Mouse (Mus musculus): ENCODE measurements at regions not wholly inside any gene's neighbourhood (a gene's known extent, or its start where the extent isn't known, plus 50 kb on each side); places are given as distances from the start of the nearest gene placed in this dataset.

- DNase-seq = no peak
Observed at GRCm38 (mm10) chr9:122629171-122629904, 117.8 kb upstream of the Topaz1 start.

- no peak for DNase-seq
Observed at GRCm38 (mm10) chr9:122631793-122632192, 115.4 kb upstream of the Topaz1 start.

GRCm38 (mm10) chr9:122633484-122633883, 113.7 kb upstream of the Topaz1 start:
- DNase-seq = no peak

GRCm38 (mm10) chr9:122635138-122635964, 111.8 kb upstream of the Topaz1 start:
- DNase-seq = no peak

GRCm38 (mm10) chr9:122637591-122637990, 109.6 kb upstream of the Topaz1 start:
- no peak for DNase-seq

- no peak for DNase-seq
Observed at GRCm38 (mm10) chr9:122639239-122639638, 107.9 kb upstream of the Topaz1 start.

GRCm38 (mm10) chr9:122642913-122643312, 104.2 kb upstream of the Topaz1 start:
- no peak for DNase-seq

GRCm38 (mm10) chr9:122645569-122645968, 101.6 kb upstream of the Topaz1 start:
- DNase-seq = no peak

GRCm38 (mm10) chr9:122650862-122651261, 96.3 kb upstream of the Topaz1 start:
- no peak for DNase-seq

GRCm38 (mm10) chr9:122655583-122655982, 91.6 kb upstream of the Topaz1 start:
- DNase-seq = no peak

GRCm38 (mm10) chr9:122660050-122660449, 87.1 kb upstream of the Topaz1 start:
- DNase-seq = no peak

GRCm38 (mm10) chr9:122666978-122667645, 80.0 kb upstream of the Topaz1 start:
- no peak for DNase-seq

- DNase-seq = no peak
Observed at GRCm38 (mm10) chr9:122667646-122667981, 79.5 kb upstream of the Topaz1 start.

- no peak for DNase-seq
Observed at GRCm38 (mm10) chr9:122673777-122674176, 73.4 kb upstream of the Topaz1 start.

GRCm38 (mm10) chr9:122678001-122678696, 69.0 kb upstream of the Topaz1 start:
- no peak for DNase-seq

- no peak for DNase-seq
Observed at GRCm38 (mm10) chr9:122687170-122687569, 60.0 kb upstream of the Topaz1 start.

GRCm38 (mm10) chr9:122691879-122692278, 55.3 kb upstream of the Topaz1 start:
- peak; percentile 7 for DNase-seq

- no peak for DNase-seq
Observed at GRCm38 (mm10) chr9:122695724-122696123, 51.4 kb upstream of the Topaz1 start.
